Mouse (Mus musculus): ENCODE data around the gene Nipbl. TPM values are rescaled to one million over a fixed set of nuclear protein-coding genes. Genes with fewer than 3 reads are reported as not detected.
A peak's percentile ranks its signal among the peaks of the same experiment; 100 is the strongest.

Gene Nipbl
- polyA plus RNA-seq, 1 experiment from 2014 or later = 35.0 TPM

DNA sequence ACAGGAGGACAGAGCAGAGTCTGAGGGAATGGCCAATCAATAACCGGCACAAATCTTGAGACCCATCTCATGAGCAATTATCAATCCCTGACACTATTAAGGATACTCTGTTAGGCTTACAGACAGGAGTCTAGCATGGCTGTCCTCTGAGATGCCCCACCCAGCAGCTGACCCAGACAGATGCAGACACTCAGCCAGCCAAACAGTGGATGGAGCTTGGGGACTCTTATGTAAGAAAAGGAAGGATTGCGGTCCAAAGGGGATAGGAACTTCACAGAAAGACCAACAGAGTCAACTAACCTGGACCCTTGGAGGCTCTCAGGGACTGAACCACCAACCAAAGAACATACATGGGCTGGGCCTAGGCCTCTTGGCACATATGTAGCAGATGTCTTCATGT lies 42.7 kb downstream of the Nipbl start:
- Histone ChIP-seq H3K79me2 (ENCODE audit: inconsistent target) (peaks cover 100% of the 10 kb centered on the region), H3K4me3 (ENCODE audit: inconsistent target) (no peak overlapping the region), H3K27ac (no peak overlapping the region), H3K36me3 (ENCODE audit: inconsistent target) (no peaks in the 10 kb centered on the region)
- WGBS (ENCODE audit: missing documents) = 86% methylated on average over 2 of the region's 2 CpGs

DNA sequence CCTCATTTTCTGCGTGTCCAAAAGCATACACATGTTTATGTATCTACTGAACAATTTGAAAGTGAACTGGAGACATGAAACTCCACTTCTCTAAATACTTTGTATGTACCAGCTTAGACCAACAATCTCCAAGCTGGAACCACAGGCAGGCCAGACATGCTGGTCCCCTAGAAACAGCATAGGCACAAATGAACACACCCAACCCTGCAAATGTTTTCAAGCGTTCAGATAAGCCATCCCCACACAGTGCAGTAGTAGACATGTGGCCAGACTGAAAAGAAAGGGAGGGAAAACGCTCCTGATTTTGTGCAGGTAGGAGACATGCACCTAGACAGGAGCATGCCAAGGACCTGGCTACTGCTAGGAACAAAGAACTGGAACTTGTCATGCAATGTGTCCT lies 52.5 kb downstream of the Nipbl start:
- Histone ChIP-seq H3K79me2 (ENCODE audit: inconsistent target) (peaks cover 97% of the 10 kb centered on the region), H3K27ac (no peak overlapping the region), H3K4me3 (ENCODE audit: inconsistent target) (no peak overlapping the region), H3K36me3 (ENCODE audit: inconsistent target) (no peaks in the 10 kb centered on the region)
- 75% methylated on average over 3 of the region's 3 CpGs for WGBS (ENCODE audit: missing documents)

DNA sequence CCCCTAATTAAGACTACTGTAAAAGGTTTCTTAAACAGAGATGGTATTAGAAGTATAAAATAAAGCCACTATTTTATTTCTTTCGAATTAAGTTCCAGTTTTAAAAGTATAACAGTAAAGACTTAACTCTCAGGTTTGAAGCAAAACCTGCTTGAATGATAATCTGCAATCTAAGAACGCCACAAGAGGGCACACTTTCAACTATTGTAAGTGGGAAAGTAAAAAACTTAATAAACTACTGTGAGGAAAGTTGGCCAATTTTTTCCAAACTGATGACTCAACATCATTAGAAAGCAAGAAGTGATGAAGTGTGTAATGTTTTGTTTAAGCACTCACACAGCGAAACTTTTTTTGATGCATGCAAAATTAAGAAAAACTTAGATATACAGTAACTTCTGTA lies 62.0 kb downstream of the Nipbl start:
- Histone ChIP-seq H3K79me2 (ENCODE audit: inconsistent target) (peaks cover 100% of the 10 kb centered on the region), H3K27ac (no peak overlapping the region), H3K36me3 (ENCODE audit: inconsistent target) (no peaks in the 10 kb centered on the region), H3K4me3 (ENCODE audit: inconsistent target) (no peak overlapping the region)
- 29% methylated on average over 3 of the region's 3 CpGs for whole genome bisulfite sequencing (ENCODE audit: missing documents)

DNA sequence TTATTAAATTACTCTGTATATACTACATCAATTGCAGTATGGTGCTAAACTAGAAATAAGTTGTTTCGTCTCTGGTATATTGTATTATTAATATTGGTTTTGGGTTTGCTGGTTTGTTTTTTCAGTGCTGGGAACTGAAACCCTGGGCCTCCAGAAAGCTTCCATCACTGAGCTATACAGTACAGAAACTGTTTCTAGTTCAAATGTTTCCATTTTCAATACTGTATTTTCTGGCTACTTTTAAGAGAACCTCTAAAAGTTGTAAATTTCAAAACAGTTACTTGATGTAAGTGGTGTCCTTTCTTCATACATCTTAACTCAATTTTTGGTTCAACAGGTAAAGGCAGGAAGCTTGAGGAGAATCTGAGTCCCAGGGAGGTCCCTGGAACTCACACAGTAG lies 68.6 kb downstream of the Nipbl start:
- no peak overlapping the region for H3K4me3 ChIP-seq (ENCODE audit: inconsistent target)
- WGBS (ENCODE audit: missing documents) = 82% methylated on average over 1 of the region's 1 CpGs
- peaks cover 13% of the 10 kb centered on the region; the same call in 1 of the 2 replicates for H3K36me3 ChIP-seq (ENCODE audit: inconsistent target)
- peaks cover 80% of the 10 kb centered on the region for H3K79me2 ChIP-seq (ENCODE audit: inconsistent target)
- H3K27ac ChIP-seq = no peak overlapping the region

DNA sequence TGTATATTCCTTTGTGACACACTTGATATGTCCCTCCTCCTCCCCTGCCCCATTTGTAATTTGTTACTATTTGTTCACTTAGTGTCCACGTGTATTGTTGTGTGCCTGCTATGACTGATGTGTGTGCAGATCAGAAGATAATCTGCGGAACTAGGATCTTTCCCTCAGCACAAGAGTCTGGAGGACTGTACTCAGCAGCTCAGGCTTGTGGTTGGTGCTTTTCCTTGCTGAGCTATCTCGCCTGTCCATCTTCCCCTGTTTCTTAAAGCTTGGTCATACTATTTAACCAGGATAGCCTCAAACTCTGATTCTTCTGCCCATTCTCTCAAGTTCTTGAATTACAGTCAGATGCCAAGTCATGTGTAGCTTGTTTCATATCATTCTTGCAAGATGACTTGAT lies 69.5 kb downstream of the Nipbl start:
- Histone ChIP-seq H3K79me2 (ENCODE audit: inconsistent target) (peaks cover 71% of the 10 kb centered on the region), H3K27ac (no peak overlapping the region), H3K4me3 (ENCODE audit: inconsistent target) (no peak overlapping the region), H3K36me3 (ENCODE audit: inconsistent target) (peaks cover 16% of the 10 kb centered on the region)
- WGBS (ENCODE audit: missing documents) = 24% methylated on average over 3 of the region's 3 CpGs

DNA sequence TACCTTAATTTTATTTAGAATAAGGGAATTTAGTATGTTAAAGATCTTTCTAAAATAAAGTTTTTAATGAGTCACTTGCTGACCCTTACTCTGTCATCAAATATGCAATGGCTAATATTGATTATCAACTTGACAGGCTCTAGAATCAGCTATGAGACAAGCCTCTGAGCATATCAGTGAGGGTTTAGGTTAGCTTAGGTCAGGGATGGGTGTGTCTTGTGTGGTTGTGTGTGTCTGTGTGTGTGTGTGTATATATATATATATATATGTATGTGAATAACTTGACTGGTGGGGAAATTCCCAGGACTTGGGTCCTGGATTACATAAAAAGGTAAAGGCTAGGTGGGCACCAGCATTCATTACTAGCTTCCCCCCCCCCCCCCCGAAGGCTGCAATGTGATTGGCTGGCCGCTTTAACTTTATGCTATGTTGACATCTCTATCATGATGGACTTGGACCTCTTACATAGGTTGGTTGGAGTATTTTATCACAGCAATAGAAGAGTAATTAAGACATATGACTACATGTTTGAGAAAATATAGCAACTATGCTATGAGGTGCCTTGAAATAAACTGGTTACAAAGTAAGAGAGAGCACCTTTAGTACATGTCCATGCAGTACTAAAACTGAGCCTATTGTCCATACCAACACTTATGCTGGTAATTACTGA lies 97.0 kb downstream of the Nipbl start:
- H3K36me3 ChIP-seq (ENCODE audit: inconsistent target) = peaks cover 12% of the 10 kb centered on the region; the same call in 1 of the 2 replicates
- H3K79me2 ChIP-seq (ENCODE audit: inconsistent target) = no peaks in the 10 kb centered on the region; the same call in 1 of the 2 replicates
- no peak overlapping the region for H3K4me3 ChIP-seq (ENCODE audit: inconsistent target)
- WGBS (ENCODE audit: missing documents) = no CpG with 5 or more reads among the region's 2 CpGs
- no peak overlapping the region for H3K27ac ChIP-seq

DNA sequence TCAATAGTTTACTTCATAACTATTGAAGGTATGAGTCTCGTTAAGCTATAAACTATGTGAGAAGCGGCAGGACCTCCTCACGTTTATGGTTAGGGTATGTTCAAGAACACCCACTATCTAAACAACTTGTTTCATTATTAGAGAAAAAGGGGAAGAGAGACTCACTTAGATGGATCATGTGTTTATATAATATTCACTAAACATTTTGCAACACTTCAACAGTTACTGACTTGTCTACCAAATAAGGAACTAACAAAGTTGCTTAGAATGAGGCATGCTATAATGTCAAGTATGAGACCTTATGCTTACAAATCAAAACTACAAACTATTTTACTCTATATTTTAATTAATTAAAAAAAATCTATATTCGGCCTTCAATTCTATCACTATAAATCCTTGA lies 103.7 kb downstream of the Nipbl start:
- peak overlapping the region; percentile 58 for H3K27ac ChIP-seq
- no peaks in the 10 kb centered on the region; the same call in 1 of the 2 replicates for H3K79me2 ChIP-seq (ENCODE audit: inconsistent target)
- peaks cover 26% of the 10 kb centered on the region for H3K36me3 ChIP-seq (ENCODE audit: inconsistent target)
- WGBS (ENCODE audit: missing documents) = 50% methylated on average over 4 of the region's 4 CpGs
- H3K4me3 ChIP-seq (ENCODE audit: inconsistent target) = no peak overlapping the region

DNA sequence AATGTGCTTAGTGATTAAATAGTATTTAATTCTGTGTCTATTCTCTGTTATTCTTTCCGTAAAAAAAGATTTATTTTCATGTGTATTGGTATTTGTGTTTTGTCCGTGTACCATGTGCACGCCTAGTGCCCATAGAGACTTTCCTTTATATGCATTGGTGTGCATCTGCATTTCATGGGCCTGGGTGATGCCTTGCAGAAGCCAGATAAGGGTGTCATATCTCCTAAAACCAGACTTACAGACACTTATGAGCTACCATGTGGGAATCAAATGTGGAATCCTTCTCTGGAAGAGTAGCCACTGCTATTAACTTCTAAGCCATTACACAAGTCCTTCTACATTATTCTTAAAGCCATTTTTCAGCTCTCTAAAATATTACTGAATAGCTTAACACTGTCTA lies 112.7 kb downstream of the Nipbl start:
- H3K4me3 ChIP-seq (ENCODE audit: inconsistent target) = no peak overlapping the region
- 100% methylated on average over 3 of the region's 3 CpGs for WGBS (ENCODE audit: missing documents)
- H3K27ac ChIP-seq = no peak overlapping the region
- H3K36me3 ChIP-seq (ENCODE audit: inconsistent target) = peaks cover 50% of the 10 kb centered on the region
- H3K79me2 ChIP-seq (ENCODE audit: inconsistent target) = no peaks in the 10 kb centered on the region

DNA sequence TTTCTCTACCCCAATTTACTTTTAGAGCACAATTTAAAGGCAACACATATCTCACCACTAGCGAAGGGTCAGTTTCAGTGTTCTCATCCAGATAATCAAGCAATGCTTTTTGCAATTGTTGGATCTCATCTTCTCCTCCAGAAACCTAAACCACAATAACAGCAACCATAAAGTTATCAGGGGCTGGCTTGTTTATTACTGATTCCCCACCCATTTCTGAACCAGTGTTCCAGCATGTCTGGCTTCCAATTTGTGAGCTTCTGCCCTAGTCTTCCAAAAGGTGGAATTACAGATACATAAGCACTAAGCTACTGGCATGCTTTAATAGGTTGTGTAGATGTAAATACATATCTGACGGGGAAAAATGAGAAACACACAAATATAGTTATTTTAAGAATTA lies 118.6 kb downstream of the Nipbl start:
- no peaks in the 10 kb centered on the region for H3K79me2 ChIP-seq (ENCODE audit: inconsistent target)
- WGBS (ENCODE audit: missing documents) = 100% methylated on average over 2 of the region's 2 CpGs
- no peak overlapping the region for H3K27ac ChIP-seq
- no peak overlapping the region for H3K4me3 ChIP-seq (ENCODE audit: inconsistent target)
- H3K36me3 ChIP-seq (ENCODE audit: inconsistent target) = peaks cover 67% of the 10 kb centered on the region

DNA sequence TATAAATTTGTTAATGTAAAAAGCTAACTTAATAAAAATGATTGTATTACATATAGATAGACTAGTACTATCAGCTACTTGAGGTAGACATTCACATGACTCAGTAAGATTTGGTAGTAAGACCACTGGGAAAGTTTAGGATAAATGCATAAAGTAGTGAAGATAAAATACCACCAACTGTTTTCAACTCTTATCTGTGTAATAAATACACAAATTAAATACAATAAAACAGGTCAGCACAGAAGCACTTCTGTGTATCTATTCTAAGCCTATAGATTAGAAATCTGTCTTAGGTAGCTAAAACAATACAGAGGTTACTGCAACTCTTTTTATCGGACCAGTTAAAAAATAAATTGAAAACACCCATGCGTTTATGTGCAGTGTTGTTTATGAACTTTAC lies 119.4 kb downstream of the Nipbl start:
- Histone ChIP-seq H3K79me2 (ENCODE audit: inconsistent target) (no peaks in the 10 kb centered on the region), H3K36me3 (ENCODE audit: inconsistent target) (peaks cover 69% of the 10 kb centered on the region), H3K4me3 (ENCODE audit: inconsistent target) (no peak overlapping the region), H3K27ac (no peak overlapping the region)
- 100% methylated on average over 2 of the region's 2 CpGs for WGBS (ENCODE audit: missing documents)

DNA sequence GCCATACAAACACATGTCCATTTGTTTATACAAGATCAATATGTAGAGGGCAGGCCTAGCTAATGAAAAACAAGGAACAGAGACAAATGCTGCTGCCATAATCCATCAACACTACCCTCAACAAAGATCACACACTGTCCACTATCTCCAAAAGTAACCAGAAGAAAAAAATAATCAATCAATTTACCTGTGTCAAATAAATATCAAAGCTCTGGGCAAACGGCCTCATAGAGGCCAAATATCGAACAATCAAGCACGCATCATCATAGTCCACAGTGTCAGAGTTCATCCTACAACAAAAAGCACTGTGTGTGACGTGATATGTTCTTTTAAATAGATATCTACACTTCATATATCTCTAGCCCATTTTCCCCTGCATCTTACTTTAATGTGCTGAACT lies 120.2 kb downstream of the Nipbl start:
- no peaks in the 10 kb centered on the region for H3K79me2 ChIP-seq (ENCODE audit: inconsistent target)
- 89% methylated on average over 4 of the region's 4 CpGs for WGBS (ENCODE audit: missing documents)
- H3K36me3 ChIP-seq (ENCODE audit: inconsistent target) = peaks cover 71% of the 10 kb centered on the region

DNA sequence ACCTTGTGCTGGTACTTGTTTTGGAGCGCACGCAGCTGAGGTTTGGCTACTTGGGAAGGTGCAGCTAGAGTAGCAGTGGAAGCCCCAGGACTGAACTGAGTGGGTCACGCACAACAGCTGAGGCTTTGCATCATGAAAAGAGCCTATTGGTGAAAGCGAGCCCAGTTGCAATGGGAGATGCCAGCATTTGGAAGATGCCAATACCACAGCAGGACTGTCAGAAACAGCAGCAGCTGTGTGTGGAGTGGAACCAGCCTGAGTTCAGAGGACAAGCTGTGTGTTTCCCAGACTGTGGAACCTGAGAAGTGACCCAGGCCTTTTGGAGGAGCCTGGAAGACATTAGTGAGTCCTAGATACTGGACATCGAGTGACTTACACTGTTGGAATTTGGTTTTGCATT lies 122.8 kb downstream of the Nipbl start:
- H3K36me3 ChIP-seq (ENCODE audit: inconsistent target) = peaks cover 86% of the 10 kb centered on the region
- H3K79me2 ChIP-seq (ENCODE audit: inconsistent target) = no peaks in the 10 kb centered on the region
- H3K4me3 ChIP-seq (ENCODE audit: inconsistent target) = no peak overlapping the region
- H3K27ac ChIP-seq = no peak overlapping the region
- WGBS (ENCODE audit: missing documents) = 94% methylated on average over 5 of the region's 5 CpGs

More for the DNA sequence above, 120.2 kb downstream of the Nipbl start:
- H3K27ac ChIP-seq = no peak overlapping the region
- H3K4me3 ChIP-seq (ENCODE audit: inconsistent target) = no peak overlapping the region

DNA sequence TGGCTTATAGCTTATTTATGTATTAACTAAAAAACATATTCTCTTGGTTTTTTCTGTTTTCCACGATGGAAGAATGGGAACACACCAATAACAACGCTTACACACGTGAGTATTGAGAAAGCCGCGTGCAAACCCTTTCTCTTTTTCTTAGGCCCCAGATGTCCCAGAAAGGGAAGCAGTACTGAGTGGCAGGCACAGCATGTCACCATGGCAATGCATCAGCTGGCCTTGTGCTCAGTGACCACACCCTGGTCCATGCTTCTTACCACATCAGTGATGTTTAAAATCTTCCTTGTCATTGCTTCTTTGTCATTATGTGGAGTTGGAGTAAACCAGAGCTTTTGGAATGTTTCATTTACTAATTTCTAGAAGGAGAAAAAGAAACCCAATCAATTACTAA lies 125.1 kb downstream of the Nipbl start:
- H3K4me3 ChIP-seq (ENCODE audit: inconsistent target) = no peak overlapping the region
- peaks cover 69% of the 10 kb centered on the region for H3K36me3 ChIP-seq (ENCODE audit: inconsistent target)
- H3K79me2 ChIP-seq (ENCODE audit: inconsistent target) = no peaks in the 10 kb centered on the region
- no peak overlapping the region for H3K27ac ChIP-seq
- WGBS (ENCODE audit: missing documents) = 94% methylated on average over 5 of the region's 5 CpGs

DNA sequence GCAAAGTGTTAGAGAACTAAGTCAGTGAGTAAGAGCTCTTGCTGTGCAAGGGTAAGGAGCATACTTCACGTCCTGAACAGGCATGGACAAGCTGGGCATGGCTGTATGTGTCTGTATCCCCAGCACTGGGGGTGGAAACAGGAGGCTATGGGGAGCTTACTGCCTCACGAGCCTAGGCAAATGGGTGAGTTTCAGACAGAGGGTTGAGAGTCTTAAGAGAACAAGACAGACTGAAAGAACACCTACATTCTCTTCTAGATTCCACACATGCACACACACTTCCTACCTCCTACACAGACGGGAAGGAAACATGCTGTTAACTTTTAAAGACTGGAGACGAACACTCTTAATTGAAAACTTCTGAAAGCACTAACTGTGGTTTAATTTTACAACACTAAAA lies 126.9 kb downstream of the Nipbl start:
- Histone ChIP-seq H3K27ac (no peak overlapping the region), H3K4me3 (ENCODE audit: inconsistent target) (no peak overlapping the region), H3K36me3 (ENCODE audit: inconsistent target) (peaks cover 62% of the 10 kb centered on the region), H3K79me2 (ENCODE audit: inconsistent target) (no peaks in the 10 kb centered on the region)
- 100% methylated on average over 3 of the region's 4 CpGs for WGBS (ENCODE audit: missing documents)

DNA sequence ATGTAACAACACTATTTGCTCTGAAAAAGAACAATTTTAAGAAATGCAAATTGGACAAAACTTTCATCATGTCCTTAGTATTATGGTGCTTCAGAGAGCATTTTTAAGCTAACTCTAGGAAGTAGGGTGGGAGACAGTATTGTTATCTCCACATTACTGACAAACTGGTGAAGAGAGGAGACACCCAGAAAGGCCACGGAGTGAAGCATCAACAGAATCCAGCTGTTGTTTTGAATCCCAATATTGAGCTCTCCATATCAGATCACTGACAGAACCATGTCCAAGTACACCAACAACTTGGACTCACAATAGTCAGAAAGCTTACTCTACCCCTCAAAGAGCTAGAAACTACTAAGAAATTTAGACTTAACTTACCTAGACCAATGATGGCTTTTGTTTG lies 138.8 kb downstream of the Nipbl start:
- Histone ChIP-seq H3K36me3 (ENCODE audit: inconsistent target) (peaks cover 86% of the 10 kb centered on the region), H3K4me3 (ENCODE audit: inconsistent target) (no peak overlapping the region), H3K79me2 (ENCODE audit: inconsistent target) (no peaks in the 10 kb centered on the region), H3K27ac (no peak overlapping the region)
- no CpG with 5 or more reads among the region's 1 CpGs for WGBS (ENCODE audit: missing documents)

DNA sequence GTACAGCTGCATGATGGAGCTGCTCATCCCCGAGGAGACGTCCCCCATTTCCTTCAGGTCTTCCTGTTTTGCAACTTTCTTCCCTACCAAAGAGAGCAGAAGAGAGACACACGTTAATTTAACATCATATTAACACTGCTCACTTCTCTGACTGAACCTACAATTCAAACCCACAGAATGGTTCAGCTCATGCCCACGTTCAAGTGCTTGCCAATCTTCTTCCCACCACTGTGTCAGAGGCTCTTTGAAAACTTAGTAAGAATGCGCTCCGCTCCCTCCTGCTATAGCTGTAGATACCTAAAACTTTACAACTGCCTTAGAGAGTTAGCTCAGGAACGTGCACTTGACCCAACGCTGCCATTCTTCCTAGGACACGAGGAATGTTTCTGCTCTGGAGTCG lies 141.3 kb downstream of the Nipbl start:
- Histone ChIP-seq H3K79me2 (ENCODE audit: inconsistent target) (no peaks in the 10 kb centered on the region), H3K36me3 (ENCODE audit: inconsistent target) (peaks cover 85% of the 10 kb centered on the region), H3K27ac (no peak overlapping the region), H3K4me3 (ENCODE audit: inconsistent target) (no peak overlapping the region)
- 79% methylated on average over 10 of the region's 10 CpGs for WGBS (ENCODE audit: missing documents)
